Mouse (Mus musculus) activated CD4-positive, CD25-positive, alpha-beta regulatory T cell, adult 9 weeks (primary cell): ENCODE measurements around the gene Cd36. TPM values are rescaled to one million over a fixed set of nuclear protein-coding genes. Genes with fewer than 3 reads are reported as not detected.

Experiments used
- polyA plus RNA-seq: library from polyadenylated mRNA; unstranded; fragments of 100-300 nt; shearing (Covaris generic); gene quantifications from one replicate; pipeline ENCODE4 v1.2.1, GENCODE M21; 2017

Gene Cd36
- 0.72 TPM for polyA plus RNA-seq

GRCm38 (mm10) chr5:17888598-17888997 lies at the start of gene Cd36:
Gene Cd36, minus strand, starts transcription at chr5:17888801.

Other genes starting within 250 kb of the Cd36 start
- gene Gnat3, start 73.7 kb upstream of the Cd36 start, polyA plus RNA-seq, result not detected